Mouse (Mus musculus) neural tube, embryonic 11.5 days (tissue): Measurements from ENCODE around the gene Prkg2. TPM values are rescaled to one million over a fixed set of nuclear protein-coding genes. Genes with fewer than 3 reads are reported as not detected.

Experiments
- ATAC-seq: fragments of 200-750 bp; cut with Nextera tagmentation; 2 replicates; pipeline ENCODE4 v1.8.0; 2017; ENCODE audit warnings: moderate number of reproducible peaks, mild to moderate bottlenecking, moderate TSS enrichment, moderate library complexity; ENCODE audit not compliant: insufficient read depth, low FRiP score, low TSS enrichment
- DNase-seq: peaks from one replicate; pipeline ENCODE4 v3.0.0-alpha.2; 2015; ENCODE audit warnings: low spot score
- H3K27ac ChIP-seq: fragments of 300-500 bp; sonication (generic); 2 replicates; pipeline ENCODE4 v1.5.1; 2014; ENCODE audit warnings: low read depth, mild to moderate bottlenecking, low read length
- H3K27me3 ChIP-seq: fragments of 300-500 bp; sonication (generic); 2 replicates; pipeline ENCODE4 v1.6.1; 2014; ENCODE audit warnings: mild to moderate bottlenecking, low read length, mixed read lengths; ENCODE audit not compliant: control insufficient read depth, insufficient read depth
- H3K36me3 ChIP-seq: fragments of 300-500 bp; sonication (generic); 2 replicates; pipeline ENCODE4 v1.6.1; 2014; ENCODE audit warnings: mild to moderate bottlenecking, low read length, moderate library complexity, mixed read lengths; ENCODE audit not compliant: control insufficient read depth, insufficient read depth
- H3K4me1 ChIP-seq: fragments of 300-500 bp; sonication (generic); 2 replicates; pipeline ENCODE4 v1.6.1; 2014; ENCODE audit warnings: low read length, mixed read lengths; ENCODE audit not compliant: control insufficient read depth, insufficient read depth
- H3K4me2 ChIP-seq: fragments of 300-500 bp; sonication (generic); 2 replicates; pipeline ENCODE4 v1.6.1; 2014; ENCODE audit warnings: low read depth, mild to moderate bottlenecking, moderate library complexity
- H3K4me3 ChIP-seq: fragments of 300-500 bp; sonication (generic); 2 replicates; pipeline ENCODE4 v1.5.1; 2014; ENCODE audit warnings: low read depth, low read length
- H3K9ac ChIP-seq: fragments of 300-500 bp; sonication (generic); 2 replicates; pipeline ENCODE4 v1.6.1; 2014; ENCODE audit warnings: mild to moderate bottlenecking, low read length
- H3K9me3 ChIP-seq: fragments of 300-500 bp; sonication (generic); 2 replicates; pipeline ENCODE4 v1.6.1; 2016; ENCODE audit warnings: low read length; ENCODE audit not compliant: control insufficient read depth
- WGBS: fragments of 180-500 bp; shearing (Covaris S2); extraction: QIAGEN DNeasy Blood & Tissue Kit; methylation state at CpG from one replicate; pipeline ENCODE4 v1.1.7; 2014; 5-methylcytosine and 5-hydroxymethylcytosine counted together
- polyA plus RNA-seq: library from polyadenylated mRNA; unstranded; fragments of >200 nt; fragmentation: Nextera tagmentation; extraction: Ambion mirVana; gene quantifications from 2 replicates; pipeline ENCODE4 v1.2.1, GENCODE M21; 2014

Prkg2 gene
- polyA plus RNA-seq, 1 experiment from 2014 or later, result 1.8 TPM

DNA sequence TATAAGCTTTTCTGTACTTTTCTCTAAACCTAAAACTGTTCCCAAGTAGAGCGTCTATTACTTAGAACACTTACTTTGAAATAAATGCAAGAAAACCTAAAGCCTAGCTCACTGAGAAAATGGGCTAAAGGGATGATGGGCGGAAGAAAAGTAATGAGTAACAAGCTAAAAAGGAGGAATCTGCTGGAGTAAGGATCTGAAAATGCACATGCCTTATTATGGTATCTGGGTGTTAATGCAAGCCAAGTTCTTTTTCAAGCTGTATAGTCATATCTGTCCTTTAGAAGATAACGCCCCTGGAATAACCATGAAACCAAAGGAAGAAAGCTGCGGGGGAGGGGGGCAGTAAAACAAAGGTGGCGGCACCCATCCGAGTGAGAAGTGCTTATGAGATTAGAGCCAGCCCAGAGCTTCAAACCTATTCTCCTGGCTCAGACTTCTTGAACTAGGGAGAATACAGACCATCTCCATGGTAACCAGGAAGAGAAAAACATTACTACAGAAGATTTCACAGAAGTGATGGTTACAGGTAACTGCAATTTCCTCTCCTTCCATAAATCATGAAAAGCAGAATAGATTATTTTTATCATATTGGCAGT lies 5.5 kb downstream of the Prkg2 start:
- 81% methylated on average over 6 of the region's 6 CpGs for WGBS
- DNase-seq, result no peak
- H3K4me2 ChIP-seq, result no peak overlapping the region
- no peak for ATAC-seq
- H3K36me3 ChIP-seq, result no peaks in the 10 kb centered on the region
- H3K9ac ChIP-seq, result no peak overlapping the region
- H3K4me1 ChIP-seq, result peaks cover 5% of the 10 kb centered on the region; the same call in 1 of the 2 replicates
- no peak overlapping the region for H3K4me3 ChIP-seq
- peaks cover 4% of the 10 kb centered on the region; the same call in 1 of the 2 replicates for H3K27me3 ChIP-seq
- H3K27ac ChIP-seq, result no peak overlapping the region
- H3K9me3 ChIP-seq, result no peaks in the 10 kb centered on the region

DNA sequence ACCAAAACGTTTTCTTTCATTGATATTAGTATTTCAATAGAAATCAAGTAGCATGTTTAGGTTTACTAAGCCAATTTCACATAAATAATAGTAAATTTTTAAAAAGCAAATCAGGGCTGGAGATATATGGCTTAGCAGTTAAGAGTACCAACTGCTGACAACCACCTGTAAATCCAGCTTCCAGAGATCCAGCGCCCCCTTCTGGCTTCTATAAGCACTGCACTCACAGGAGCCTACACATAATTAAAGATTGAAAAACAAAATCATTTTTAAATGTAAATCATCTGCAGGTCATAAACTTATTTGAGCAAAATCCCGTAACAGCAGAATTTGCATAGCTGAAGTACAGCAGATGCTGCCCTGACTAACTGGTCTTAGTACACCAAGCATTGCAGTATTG lies 10.8 kb downstream of the Prkg2 start:
- no peak for ATAC-seq
- WGBS, result 75% methylated on average over 3 of the region's 3 CpGs
- Histone ChIP-seq H3K27me3 (no peaks in the 10 kb centered on the region), H3K9me3 (no peaks in the 10 kb centered on the region), H3K4me1 (no peaks in the 10 kb centered on the region), H3K9ac (no peak overlapping the region), H3K4me2 (no peak overlapping the region), H3K36me3 (no peaks in the 10 kb centered on the region), H3K27ac (no peak overlapping the region), H3K4me3 (no peak overlapping the region)
- no peak for DNase-seq

DNA sequence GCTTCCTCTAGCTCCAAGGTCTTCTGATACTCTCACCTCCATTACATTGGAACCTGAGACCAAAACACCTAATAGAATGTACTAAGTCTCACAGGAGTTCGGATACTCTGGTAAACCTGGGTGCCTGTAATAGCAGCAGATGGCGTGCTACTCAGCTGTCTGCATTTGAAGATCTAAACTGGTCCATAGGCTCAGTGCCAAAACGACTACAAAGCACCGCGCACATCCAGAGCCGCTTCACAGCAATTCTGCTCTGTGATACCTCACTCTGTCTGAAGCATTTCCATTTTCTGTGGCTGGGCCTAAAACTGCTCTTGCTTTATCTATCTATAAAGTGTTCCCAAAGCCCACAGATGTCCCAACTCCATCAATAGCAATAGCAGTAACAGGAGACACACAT lies 17.4 kb downstream of the Prkg2 start:
- H3K4me3 ChIP-seq, result no peak overlapping the region
- no peaks in the 10 kb centered on the region for H3K9me3 ChIP-seq
- no peak overlapping the region for H3K4me2 ChIP-seq
- ATAC-seq (no peak), DNase-seq (no peak)
- no peak overlapping the region for H3K27ac ChIP-seq
- no peaks in the 10 kb centered on the region for H3K4me1 ChIP-seq
- WGBS, result 92% methylated on average over 6 of the region's 6 CpGs
- H3K27me3 ChIP-seq, result no peaks in the 10 kb centered on the region
- H3K36me3 ChIP-seq, result no peaks in the 10 kb centered on the region
- H3K9ac ChIP-seq, result no peak overlapping the region

DNA sequence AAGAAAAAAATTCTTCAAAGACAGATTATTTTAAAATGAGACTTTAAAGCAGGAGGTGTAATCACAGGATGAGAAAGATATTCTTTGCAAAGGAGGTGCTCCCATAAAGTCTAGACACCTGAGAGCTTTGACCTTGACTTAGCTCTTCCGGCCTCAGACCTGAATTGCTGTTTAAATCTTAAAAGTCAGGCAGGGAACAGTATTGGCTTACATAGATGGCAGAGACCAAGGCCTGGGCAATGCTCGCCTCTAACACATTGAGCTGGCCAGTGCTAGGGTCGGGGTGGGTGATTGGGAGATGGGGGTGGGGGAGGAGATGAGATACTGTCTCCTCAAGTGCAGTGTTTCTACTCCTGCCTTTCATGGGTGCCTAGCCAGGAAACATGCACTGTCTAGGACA lies 22.0 kb downstream of the Prkg2 start:
- ATAC-seq (no peak), DNase-seq (no peak)
- H3K27ac ChIP-seq, result no peak overlapping the region
- H3K4me3 ChIP-seq, result no peak overlapping the region
- H3K4me2 ChIP-seq, result no peak overlapping the region
- no peaks in the 10 kb centered on the region for H3K4me1 ChIP-seq
- no peaks in the 10 kb centered on the region for H3K9me3 ChIP-seq
- WGBS, result 80% methylated on average over 3 of the region's 3 CpGs
- H3K27me3 ChIP-seq, result no peaks in the 10 kb centered on the region
- H3K9ac ChIP-seq, result no peak overlapping the region
- no peaks in the 10 kb centered on the region for H3K36me3 ChIP-seq

DNA sequence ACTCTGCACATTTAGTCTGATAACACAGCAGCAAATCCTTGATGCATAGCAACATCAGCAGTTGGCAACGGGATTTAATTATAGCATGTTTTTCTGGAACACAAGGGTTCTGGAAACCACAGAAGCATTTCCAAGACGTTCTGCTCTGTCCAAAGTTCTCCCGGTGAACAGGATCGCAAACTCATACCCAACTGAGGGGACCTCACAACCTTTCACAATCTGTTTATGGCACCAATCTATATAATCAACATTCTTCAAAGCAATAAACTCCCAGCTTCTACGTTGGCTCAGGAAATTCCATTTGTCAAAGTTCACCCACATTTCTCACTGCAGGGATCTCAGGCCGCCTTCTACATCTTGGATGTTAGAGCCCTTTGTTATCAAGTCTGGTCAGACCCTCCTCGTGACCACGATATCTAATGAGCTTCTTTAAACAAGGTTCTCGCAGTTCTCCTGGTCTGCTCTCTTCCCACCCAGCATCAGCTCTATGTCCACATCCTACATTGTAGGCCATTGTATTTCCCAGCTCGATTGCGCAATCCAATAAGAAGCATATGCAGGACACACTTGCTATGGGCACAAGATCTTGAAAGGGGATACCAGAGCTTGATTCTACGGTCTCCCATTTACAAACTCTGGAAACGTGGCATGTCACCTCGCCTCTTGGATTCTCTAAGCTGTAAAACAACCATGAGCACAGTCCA lies 26.6 kb downstream of the Prkg2 start:
- DNase-seq (no peak), ATAC-seq (no peak)
- Histone ChIP-seq H3K9ac (no peak overlapping the region), H3K9me3 (no peaks in the 10 kb centered on the region), H3K4me2 (no peak overlapping the region), H3K4me1 (no peaks in the 10 kb centered on the region), H3K4me3 (no peak overlapping the region), H3K36me3 (no peaks in the 10 kb centered on the region), H3K27me3 (no peaks in the 10 kb centered on the region), H3K27ac (no peak overlapping the region)
- 81% methylated on average over 14 of the region's 14 CpGs for WGBS

DNA sequence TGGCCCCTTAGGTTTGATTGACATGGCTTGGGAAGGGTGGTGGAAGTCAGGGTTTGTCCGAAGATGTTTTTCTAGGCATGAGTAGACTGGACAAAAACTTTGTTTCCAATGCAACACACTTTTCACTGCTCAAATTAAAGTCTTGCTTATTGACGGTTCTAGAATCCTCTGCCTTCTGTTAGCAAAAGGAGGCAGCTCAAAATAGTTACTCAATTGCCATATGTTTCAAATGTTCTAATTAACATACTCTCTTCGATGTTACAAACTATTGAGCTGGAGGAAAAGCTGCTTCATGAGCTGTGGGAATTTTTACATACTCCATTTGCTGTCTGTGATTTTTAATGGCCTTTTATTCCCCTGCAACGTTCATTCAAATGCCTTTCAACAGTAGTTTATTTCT lies 39.0 kb downstream of the Prkg2 start:
- DNase-seq, result no peak
- Histone ChIP-seq H3K4me1 (no peaks in the 10 kb centered on the region), H3K27ac (no peak overlapping the region), H3K9me3 (no peaks in the 10 kb centered on the region), H3K9ac (no peak overlapping the region), H3K4me3 (no peak overlapping the region), H3K4me2 (no peak overlapping the region), H3K27me3 (no peaks in the 10 kb centered on the region), H3K36me3 (no peaks in the 10 kb centered on the region)
- WGBS, result 88% methylated on average over 4 of the region's 4 CpGs
- ATAC-seq, result no peak

DNA sequence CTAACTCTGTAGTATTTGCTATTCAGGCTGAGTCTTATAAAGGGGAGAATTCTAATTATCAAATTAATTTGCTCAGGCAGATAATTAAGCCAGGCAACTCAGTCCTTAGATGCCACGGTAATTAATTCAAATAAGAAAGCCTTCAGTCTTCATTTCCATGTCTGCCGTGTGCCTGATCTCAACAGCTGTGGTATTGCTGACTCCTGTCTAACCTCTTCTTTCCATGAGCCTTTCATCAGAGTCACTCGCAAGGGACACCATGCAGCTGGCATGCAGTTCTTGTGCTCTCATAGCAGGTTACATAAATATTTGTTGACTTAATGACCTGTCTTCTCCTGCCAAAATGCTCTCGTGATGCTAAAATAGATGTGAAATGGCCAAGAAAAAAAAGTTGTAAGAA lies 41.4 kb downstream of the Prkg2 start:
- no peak for ATAC-seq
- Histone ChIP-seq H3K4me1 (no peaks in the 10 kb centered on the region), H3K9me3 (no peaks in the 10 kb centered on the region), H3K36me3 (no peaks in the 10 kb centered on the region), H3K27ac (no peak overlapping the region), H3K27me3 (no peaks in the 10 kb centered on the region), H3K4me3 (no peak overlapping the region), H3K9ac (no peak overlapping the region), H3K4me2 (no peak overlapping the region)
- no peak for DNase-seq
- WGBS, result 63% methylated on average over 4 of the region's 4 CpGs

DNA sequence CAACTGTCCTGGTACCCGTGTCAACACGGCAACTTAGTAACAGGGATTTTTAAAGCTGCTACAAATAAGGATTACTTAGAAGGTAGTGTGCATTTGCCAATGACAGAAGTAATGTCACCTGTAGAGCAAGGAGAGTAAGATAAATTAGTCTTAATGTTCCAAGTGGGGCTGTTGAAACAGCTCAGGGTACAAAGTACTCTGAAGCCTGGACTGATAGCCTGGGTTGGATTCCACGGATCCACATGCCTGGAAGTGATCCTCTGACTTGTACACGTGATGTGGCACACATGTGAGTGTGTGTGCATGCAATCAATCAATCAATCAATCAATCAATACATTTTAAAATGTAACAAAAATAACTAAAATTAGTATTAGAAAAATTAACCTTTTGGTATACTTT lies 45.6 kb downstream of the Prkg2 start:
- ATAC-seq (no peak), DNase-seq (no peak)
- 90% methylated on average over 4 of the region's 4 CpGs for WGBS
- no peak overlapping the region for H3K9ac ChIP-seq
- no peak overlapping the region for H3K27ac ChIP-seq
- no peaks in the 10 kb centered on the region for H3K27me3 ChIP-seq
- no peak overlapping the region for H3K4me3 ChIP-seq
- no peak overlapping the region for H3K4me2 ChIP-seq
- H3K9me3 ChIP-seq, result no peaks in the 10 kb centered on the region
- no peaks in the 10 kb centered on the region for H3K4me1 ChIP-seq
- H3K36me3 ChIP-seq, result no peaks in the 10 kb centered on the region

DNA sequence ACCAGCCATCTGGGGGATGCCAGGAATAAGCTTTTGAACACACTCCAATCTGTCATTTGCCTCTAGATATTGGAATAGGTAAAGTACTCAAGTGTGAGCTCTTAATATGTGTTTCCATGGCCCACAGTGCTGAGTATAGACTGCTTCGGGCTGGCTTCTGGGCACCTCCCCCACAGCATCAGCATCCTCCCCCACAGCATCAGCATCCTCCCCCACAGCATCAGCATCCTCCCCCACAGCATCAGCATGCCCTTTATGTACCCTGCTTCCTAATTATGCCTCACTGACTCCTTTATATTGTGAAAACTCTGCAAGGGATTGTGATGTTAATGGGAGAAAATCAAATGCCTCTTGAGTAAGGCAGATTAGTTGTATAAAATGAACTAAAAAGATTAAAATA lies 49.5 kb downstream of the Prkg2 start:
- H3K4me1 ChIP-seq, result peaks cover 5% of the 10 kb centered on the region; the same call in 1 of the 2 replicates
- no peak overlapping the region for H3K4me3 ChIP-seq
- ATAC-seq (no peak), DNase-seq (no peak)
- no peaks in the 10 kb centered on the region for H3K36me3 ChIP-seq
- H3K4me2 ChIP-seq, result no peak overlapping the region
- 57% methylated on average over 1 of the region's 1 CpGs for WGBS
- no peak overlapping the region for H3K9ac ChIP-seq
- no peak overlapping the region for H3K27ac ChIP-seq
- H3K27me3 ChIP-seq, result no peaks in the 10 kb centered on the region
- no peaks in the 10 kb centered on the region for H3K9me3 ChIP-seq
